Mouse (Mus musculus) midbrain, embryonic 12.5 days (tissue): Measurements from ENCODE around the gene Papss2. TPM values are rescaled to one million over a fixed set of nuclear protein-coding genes. Genes with fewer than 3 reads are reported as not detected.
"Not testable (repeated sequence)": the region's sequence is repeated elsewhere in the genome, so short reads cannot be mapped to it uniquely, and the experiment has no call there.

Experiments used
- ATAC-seq: fragments of 200-750 bp; cut with Nextera tagmentation; 2 replicates; pipeline ENCODE4 v1.8.0; 2017; ENCODE audit warnings: low read depth, moderate TSS enrichment, moderate library complexity; ENCODE audit not compliant: low FRiP score
- H3K27ac ChIP-seq: fragments of 300-500 bp; sonication (generic); replicated peaks from 2 replicates; pipeline ENCODE4 v1.5.1; 2016; ENCODE audit warnings: mild to moderate bottlenecking
- H3K27me3 ChIP-seq: fragments of 300-500 bp; sonication (generic); 2 replicates; pipeline ENCODE4 v1.6.1; 2016; ENCODE audit warnings: mild to moderate bottlenecking
- H3K36me3 ChIP-seq: fragments of 300-500 bp; sonication (generic); 2 replicates; pipeline ENCODE4 v1.6.1; 2016
- H3K4me1 ChIP-seq: fragments of 300-500 bp; sonication (generic); 2 replicates; pipeline ENCODE4 v1.6.1; 2016
- H3K4me2 ChIP-seq: fragments of 300-500 bp; sonication (generic); replicated peaks from 2 replicates; pipeline ENCODE4 v1.6.1; 2016; ENCODE audit warnings: mild to moderate bottlenecking, moderate library complexity
- H3K4me3 ChIP-seq: fragments of 300-500 bp; sonication (generic); 2 replicates; pipeline ENCODE4 v1.5.1; 2016; ENCODE audit warnings: mild to moderate bottlenecking
- H3K9ac ChIP-seq: fragments of 300-500 bp; sonication (generic); replicated peaks from 2 replicates; pipeline ENCODE4 v1.6.1; 2016; ENCODE audit warnings: mild to moderate bottlenecking, moderate library complexity
- H3K9me3 ChIP-seq: fragments of 300-500 bp; sonication (generic); 2 replicates; pipeline ENCODE4 v1.6.1; 2016; ENCODE audit warnings: mild to moderate bottlenecking
- WGBS: fragments of 180-500 bp; shearing (Covaris S2); methylation state at CpG from one replicate; pipeline ENCODE4 v1.1.7; 2016; 5-methylcytosine and 5-hydroxymethylcytosine counted together
- polyA plus RNA-seq: library from polyadenylated mRNA; unstranded; fragments of >200 nt; fragmentation: Nextera tagmentation; extraction: Ambion mirVana; gene quantifications from 2 replicates; pipeline ENCODE4 v1.2.1, GENCODE M21; 2016

The Papss2 gene
- polyA plus RNA-seq, 1 experiment from 2014 or later: 3.6 TPM

DNA sequence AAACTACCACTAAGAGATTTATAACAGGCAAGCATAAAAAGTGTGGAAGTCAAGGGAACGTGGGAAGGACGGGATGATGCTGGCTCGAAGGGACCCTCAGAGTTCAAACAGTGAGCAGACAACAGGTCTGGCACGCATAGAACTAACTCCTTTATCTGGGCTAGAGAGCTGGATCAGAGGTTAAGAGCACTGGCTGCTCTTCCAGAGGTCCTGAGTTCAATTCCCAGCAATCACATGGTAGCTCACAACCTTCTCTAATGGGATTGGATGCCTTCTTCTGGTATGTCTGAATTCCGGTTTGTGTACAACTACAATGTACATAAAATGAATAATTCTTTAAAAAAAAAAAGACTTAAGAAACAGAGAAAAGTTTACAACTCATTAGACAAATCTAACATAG is 87.5 kb downstream of the Papss2 start:
- WGBS: 92% methylated on average over 5 of the region's 5 CpGs
- Histone ChIP-seq H3K4me3 (no peak overlapping the region), H3K9me3 (no peaks in the 10 kb centered on the region), H3K4me2 (no peak overlapping the region), H3K4me1 (no peaks in the 10 kb centered on the region), H3K27ac (no peak overlapping the region), H3K36me3 (peaks cover 44% of the 10 kb centered on the region), H3K27me3 (no peaks in the 10 kb centered on the region), H3K9ac (no peak overlapping the region)
- no peak for ATAC-seq

DNA sequence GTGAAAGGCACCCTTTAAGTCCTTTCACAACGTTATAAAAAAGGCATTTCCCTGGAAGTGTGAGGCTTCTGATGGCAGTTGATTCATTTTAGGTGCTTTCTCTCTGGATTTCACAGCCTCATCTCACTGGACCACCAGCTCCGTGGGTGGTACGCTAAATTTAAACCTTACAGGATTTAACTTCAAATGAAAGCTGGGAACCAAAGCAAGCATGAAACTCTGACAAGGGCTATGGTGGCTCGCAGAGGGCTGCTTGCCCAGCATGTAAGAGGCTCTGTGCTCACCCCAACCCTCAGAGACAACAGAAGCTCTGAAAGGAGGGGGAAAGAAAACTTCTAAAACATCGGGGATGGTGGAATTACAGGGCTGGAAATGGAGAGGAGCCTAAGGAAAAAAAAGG is 92.1 kb downstream of the Papss2 start:
- Histone ChIP-seq H3K9ac (no peak overlapping the region), H3K27ac (no peak overlapping the region), H3K4me2 (no peak overlapping the region), H3K9me3 (no peaks in the 10 kb centered on the region), H3K4me3 (no peak overlapping the region), H3K4me1 (no peaks in the 10 kb centered on the region), H3K27me3 (no peaks in the 10 kb centered on the region), H3K36me3 (peaks cover 39% of the 10 kb centered on the region)
- 66% methylated on average over 5 of the region's 5 CpGs for WGBS
- no peak for ATAC-seq

DNA sequence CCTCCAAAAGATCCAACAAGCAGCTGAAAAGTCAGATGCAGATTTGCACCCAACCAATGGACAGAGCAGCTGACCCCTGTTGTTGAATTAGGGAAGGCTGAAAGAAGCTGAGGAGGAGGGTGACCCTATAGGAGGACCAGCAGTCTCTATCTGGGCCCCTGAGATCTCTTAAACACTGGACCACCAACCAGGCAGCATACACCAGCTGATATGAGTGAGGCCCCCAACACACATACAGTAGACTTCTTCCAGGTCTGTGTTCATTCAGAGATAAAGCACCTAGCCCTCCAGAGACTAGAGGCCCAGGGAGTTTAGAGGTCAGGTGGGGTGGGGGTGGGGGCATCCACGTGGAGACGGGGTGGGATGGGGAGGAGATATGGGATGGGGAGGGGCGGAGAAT is 92.6 kb downstream of the Papss2 start:
- peaks cover 40% of the 10 kb centered on the region for H3K36me3 ChIP-seq
- not testable (repeated sequence) for H3K9me3 ChIP-seq, H3K4me2 ChIP-seq, H3K9ac ChIP-seq, H3K27me3 ChIP-seq, H3K27ac ChIP-seq, H3K4me1 ChIP-seq, H3K4me3 ChIP-seq, ATAC-seq
- 93% methylated on average over 3 of the region's 3 CpGs for WGBS

DNA sequence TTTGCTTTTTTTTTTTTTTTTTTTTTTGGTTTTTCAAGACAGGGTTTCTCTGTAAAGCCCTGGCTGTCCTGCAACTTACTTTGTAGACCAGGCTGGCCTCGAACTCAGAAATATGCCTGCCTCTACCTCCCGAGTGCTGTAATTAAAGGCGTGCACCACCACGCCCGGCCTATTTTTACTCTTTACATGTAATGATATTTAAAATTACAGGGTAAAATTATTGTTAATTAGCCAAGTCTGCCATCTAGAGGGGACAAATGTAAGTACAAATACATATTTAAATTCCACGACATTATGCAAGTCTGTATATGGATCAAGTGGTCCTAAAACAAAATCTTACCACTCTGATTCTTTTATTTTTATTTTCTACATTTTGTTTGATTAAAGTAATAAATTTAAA is 94.1 kb downstream of the Papss2 start:
- Histone ChIP-seq H3K27me3 (no peaks in the 10 kb centered on the region), H3K9me3 (no peaks in the 10 kb centered on the region), H3K36me3 (peaks cover 51% of the 10 kb centered on the region), H3K9ac (no peak overlapping the region), H3K4me3 (no peak overlapping the region), H3K4me2 (no peak overlapping the region), H3K4me1 (no peaks in the 10 kb centered on the region), H3K27ac (no peak overlapping the region)
- WGBS: 89% methylated on average over 6 of the region's 6 CpGs
- ATAC-seq: no peak

DNA sequence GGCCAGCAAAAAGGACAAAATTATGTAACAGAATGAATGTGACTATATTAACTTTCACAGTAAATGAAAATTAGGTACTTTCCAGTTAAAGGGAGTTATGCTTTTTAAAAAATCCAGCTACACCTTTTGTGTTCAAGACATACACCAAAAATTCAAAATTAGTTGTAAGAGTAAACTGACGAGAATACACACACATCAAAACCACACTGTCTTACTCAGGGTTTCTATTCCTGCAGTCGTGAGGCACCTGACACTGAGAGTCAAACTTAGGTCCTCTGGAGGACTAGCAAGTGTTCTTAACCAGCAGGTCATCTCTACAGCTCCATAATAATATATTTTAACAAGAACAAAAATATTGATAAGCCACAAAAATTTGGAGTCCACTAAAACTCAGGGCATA is 101.1 kb downstream of the Papss2 start:
- peaks cover 84% of the 10 kb centered on the region for H3K36me3 ChIP-seq
- no peak overlapping the region for H3K9ac ChIP-seq
- ATAC-seq: no peak
- no peaks in the 10 kb centered on the region for H3K9me3 ChIP-seq
- H3K27ac ChIP-seq: no peak overlapping the region
- H3K4me2 ChIP-seq: no peak overlapping the region
- 94% methylated on average over 2 of the region's 2 CpGs for WGBS
- H3K4me1 ChIP-seq: no peaks in the 10 kb centered on the region
- H3K27me3 ChIP-seq: no peaks in the 10 kb centered on the region
- no peak overlapping the region for H3K4me3 ChIP-seq

DNA sequence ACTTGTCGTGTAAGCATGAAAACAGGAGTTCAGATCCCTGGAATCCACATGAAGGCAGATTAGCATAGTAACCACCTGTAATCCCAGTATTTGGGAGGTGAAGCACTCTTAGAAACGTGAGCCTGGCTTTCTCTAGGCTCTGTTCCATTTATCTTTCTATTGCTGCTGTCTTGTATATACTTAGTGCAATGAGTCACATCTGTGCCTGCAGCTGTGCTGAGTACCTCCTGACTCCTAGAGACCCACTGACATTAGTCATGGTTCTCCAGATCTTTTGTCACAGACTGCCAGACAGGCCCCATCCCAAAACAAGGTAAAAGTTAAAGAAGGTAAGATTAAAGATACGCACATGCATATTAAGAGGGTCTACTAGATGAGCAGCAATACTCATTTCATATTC is 106.6 kb downstream of the Papss2 start:
- no peak for ATAC-seq
- peaks cover 76% of the 10 kb centered on the region for H3K36me3 ChIP-seq

DNA sequence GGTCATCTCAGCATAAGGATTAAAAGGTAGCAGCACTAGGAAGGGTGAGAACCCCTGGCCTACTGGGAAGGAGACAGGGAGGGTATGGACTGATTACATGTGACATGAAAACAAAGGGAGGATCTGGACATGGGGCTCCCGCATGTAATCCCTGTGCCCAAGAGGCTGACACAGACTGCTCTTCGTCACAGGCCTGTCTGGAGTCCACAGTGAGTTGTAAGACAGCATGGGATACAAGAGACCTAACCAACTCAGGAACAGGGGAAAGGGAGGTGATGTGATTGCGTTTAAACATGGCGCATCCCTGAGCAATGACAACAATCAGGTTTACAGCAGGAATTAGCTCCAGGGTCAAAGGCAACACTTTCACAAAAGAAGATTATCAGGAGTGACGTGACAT is 113.4 kb downstream of the Papss2 start:
- H3K36me3 ChIP-seq: peaks cover 24% of the 10 kb centered on the region
- no peaks in the 10 kb centered on the region for H3K9me3 ChIP-seq
- no peak overlapping the region for H3K9ac ChIP-seq
- no peak overlapping the region for H3K27ac ChIP-seq
- no peak for ATAC-seq
- WGBS: 79% methylated on average over 5 of the region's 5 CpGs
- H3K27me3 ChIP-seq: no peaks in the 10 kb centered on the region
- H3K4me1 ChIP-seq: peaks cover 16% of the 10 kb centered on the region
- H3K4me3 ChIP-seq: no peak overlapping the region
- H3K4me2 ChIP-seq: no peak overlapping the region

More for the DNA sequence above, 106.6 kb downstream of the Papss2 start:
- WGBS: 88% methylated on average over 3 of the region's 3 CpGs
- Histone ChIP-seq H3K9me3 (no peaks in the 10 kb centered on the region), H3K9ac (no peak overlapping the region), H3K4me3 (no peak overlapping the region), H3K4me2 (no peak overlapping the region), H3K4me1 (no peaks in the 10 kb centered on the region), H3K27ac (no peak overlapping the region), H3K27me3 (no peaks in the 10 kb centered on the region)

DNA sequence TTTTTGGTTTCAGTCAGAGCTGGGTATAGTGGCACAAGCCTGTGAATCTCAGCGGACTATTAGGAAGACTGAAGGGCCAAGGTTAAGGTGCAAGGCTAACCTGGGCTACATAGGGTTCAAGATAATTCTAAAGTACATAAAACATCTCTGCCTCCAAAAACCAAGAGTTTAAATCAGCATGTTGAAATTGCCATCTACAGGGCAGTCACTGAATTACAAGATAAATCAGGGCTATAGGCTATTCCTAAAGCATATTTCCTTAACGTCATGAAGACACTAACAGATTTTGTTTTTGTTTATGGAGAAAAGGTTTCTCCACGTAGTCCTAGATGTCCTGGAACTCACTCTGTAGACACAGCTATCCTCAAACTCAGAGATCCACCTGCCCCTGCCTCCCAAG is 114.7 kb downstream of the Papss2 start:
- Histone ChIP-seq H3K4me1 (peaks cover 16% of the 10 kb centered on the region), H3K9ac (no peak overlapping the region), H3K36me3 (peaks cover 13% of the 10 kb centered on the region; the same call in 1 of the 2 replicates), H3K4me3 (no peak overlapping the region), H3K27me3 (no peaks in the 10 kb centered on the region), H3K27ac (no peak overlapping the region), H3K9me3 (no peaks in the 10 kb centered on the region), H3K4me2 (no peak overlapping the region)
- 71% methylated on average over 3 of the region's 3 CpGs for WGBS
- no peak for ATAC-seq

DNA sequence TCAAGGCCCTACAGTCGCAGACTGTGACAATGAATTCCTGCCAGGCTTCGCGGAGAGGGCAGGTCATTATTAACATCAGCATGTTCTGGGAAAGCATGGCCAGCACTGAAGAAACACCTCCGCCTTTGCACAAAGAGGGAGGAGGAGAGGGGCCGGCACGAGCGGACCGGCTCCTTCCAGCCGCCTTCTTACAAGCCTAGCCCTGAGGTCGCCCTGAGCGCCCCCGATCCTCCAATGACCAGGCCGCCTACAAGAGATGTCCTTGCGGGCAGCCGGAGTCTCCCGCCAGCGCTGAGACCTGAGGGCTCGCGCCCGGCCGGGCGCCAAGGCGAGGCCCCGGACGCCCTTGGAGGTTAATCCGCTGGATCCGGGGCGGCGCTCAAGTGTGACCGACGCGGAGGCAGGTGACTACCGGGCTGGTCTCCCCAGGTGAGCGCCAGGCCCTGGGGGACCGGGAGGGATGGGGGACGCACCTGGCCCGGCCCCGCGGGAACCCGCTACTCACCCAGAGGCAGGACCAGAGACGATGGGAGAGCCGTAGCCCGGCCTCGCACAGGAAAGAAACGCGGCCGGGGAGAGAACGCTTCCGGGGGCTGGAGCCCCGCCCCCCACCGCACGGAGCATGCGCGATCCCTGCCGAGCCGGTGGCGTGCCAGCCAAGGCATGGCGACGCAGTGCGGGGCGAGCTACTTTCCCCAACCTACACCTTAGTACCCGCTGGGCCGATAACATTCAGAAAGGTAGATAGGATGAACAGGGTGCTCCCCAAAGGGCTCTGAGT is 116.4 kb downstream of the Papss2 start:
- Histone ChIP-seq H3K4me2 (peak overlapping the region; percentile 83), H3K36me3 (no peaks in the 10 kb centered on the region), H3K9ac (peak overlapping the region; percentile 88), H3K27ac (peak overlapping the region; percentile 94), H3K4me1 (peaks cover 16% of the 10 kb centered on the region), H3K4me3 (peak overlapping the region; percentile 90), H3K27me3 (no peaks in the 10 kb centered on the region), H3K9me3 (no peaks in the 10 kb centered on the region)
- under 1% methylated on average over 63 of the region's 63 CpGs for WGBS
- peak; percentile 97 for ATAC-seq

DNA sequence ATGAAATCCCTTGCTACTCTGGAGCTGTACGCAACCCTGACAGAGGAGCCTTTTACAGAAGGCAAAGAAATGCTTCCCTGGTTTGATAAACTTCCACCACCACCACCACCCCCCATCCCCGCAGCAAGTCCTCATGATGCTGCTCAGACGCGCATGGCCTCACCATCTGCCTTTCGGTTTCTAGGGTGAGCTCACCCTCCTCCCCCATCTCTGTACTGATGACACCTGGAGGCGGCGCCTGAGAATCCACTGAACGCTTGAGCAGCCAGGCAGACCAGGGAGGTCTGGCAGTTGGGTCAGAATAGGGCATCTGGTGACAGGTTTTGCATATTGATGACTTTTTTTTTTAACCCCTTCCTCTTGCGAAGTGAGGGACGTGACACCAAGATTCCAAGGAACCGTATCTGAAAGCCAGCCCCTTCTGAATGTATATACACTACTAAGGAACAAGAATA is 117.0 kb downstream of the Papss2 start:
- Histone ChIP-seq H3K36me3 (no peaks in the 10 kb centered on the region), H3K4me3 (peak overlapping the region; percentile 90), H3K4me1 (peaks cover 16% of the 10 kb centered on the region), H3K27ac (peak overlapping the region; percentile 94), H3K27me3 (no peaks in the 10 kb centered on the region), H3K9ac (peak overlapping the region; percentile 88), H3K4me2 (peak overlapping the region; percentile 83), H3K9me3 (no peaks in the 10 kb centered on the region)
- peak; percentile 87 for ATAC-seq
- 0% methylated on average over 11 of the region's 11 CpGs for WGBS

DNA sequence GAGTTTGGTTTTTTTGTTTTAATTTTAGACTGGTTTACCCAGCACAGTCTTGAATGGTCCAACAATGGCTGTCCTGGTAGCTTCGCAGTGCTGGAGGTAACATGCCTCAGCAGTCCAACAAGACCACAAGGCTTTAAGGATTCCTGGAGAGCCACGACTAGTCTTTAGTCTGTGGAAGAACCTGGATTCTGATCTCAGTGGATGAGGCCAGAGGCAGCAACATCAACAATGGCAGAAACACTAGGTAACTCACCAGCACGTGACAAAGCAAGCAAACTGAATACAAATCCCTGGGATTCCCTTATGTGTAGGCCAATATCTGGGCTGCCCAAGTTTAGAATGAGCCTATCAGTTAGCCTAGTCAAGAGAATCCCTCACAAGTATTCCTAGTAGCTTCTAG is 117.9 kb downstream of the Papss2 start:
- Histone ChIP-seq H3K27ac (0 out of 2 replicates have a peak overlapping the region, but pooled peaks have one; percentile 94), H3K36me3 (no peaks in the 10 kb centered on the region), H3K4me2 (0 out of 2 replicates have a peak overlapping the region, but pooled peaks have one; percentile 83), H3K4me1 (peaks cover 16% of the 10 kb centered on the region), H3K9me3 (no peaks in the 10 kb centered on the region), H3K27me3 (no peaks in the 10 kb centered on the region), H3K4me3 (no peak overlapping the region), H3K9ac (no peak overlapping the region)
- WGBS: 64% methylated on average over 3 of the region's 3 CpGs
- no peak for ATAC-seq

DNA sequence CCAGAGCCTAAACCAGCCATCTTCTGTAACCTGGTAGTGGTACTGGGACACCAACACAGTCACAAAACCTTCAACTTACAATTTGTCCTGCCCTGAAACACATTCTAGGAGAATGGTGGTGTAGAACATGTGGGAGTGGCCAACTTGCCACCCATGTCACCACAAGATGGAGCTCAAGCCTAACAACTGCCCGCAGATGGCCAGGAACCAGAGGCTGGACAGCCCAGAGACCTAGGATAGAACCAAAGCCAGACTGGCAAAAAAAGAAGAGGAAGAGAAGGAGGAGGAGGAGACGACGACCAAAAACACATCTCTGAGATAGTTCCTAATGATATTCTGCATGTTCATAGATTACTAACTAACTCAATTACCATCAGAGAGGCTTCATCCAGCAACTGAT is 119.6 kb downstream of the Papss2 start:
- H3K4me1 ChIP-seq: peaks cover 16% of the 10 kb centered on the region
- no peaks in the 10 kb centered on the region for H3K9me3 ChIP-seq
- no peak overlapping the region for H3K9ac ChIP-seq
- no peaks in the 10 kb centered on the region for H3K36me3 ChIP-seq
- no peak overlapping the region for H3K27ac ChIP-seq
- ATAC-seq: peak; percentile 35
- no peaks in the 10 kb centered on the region for H3K27me3 ChIP-seq
- no peak overlapping the region for H3K4me3 ChIP-seq
- no peak overlapping the region for H3K4me2 ChIP-seq
- WGBS: 5% methylated on average over 3 of the region's 3 CpGs

DNA sequence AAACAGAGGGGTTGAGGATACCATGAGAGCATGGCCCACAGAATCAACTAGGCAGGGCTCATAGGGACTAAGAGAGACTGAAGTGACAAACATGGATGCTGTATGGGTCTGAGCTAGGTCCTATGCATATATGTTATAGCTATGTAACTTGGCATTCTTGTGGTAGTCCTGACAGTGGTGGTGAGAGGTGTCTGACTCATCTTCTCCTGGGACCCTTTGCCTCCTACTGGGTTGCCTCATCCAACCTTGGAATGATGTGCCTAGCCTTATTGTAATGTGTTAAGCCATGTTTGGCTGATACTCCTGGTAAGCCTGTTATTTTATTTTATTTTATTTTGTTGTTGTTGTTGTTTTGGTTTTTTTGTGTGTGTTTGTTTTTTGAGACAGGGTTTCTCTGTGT is 120.1 kb downstream of the Papss2 start:
- H3K36me3 ChIP-seq: no peaks in the 10 kb centered on the region
- H3K27me3 ChIP-seq: no peaks in the 10 kb centered on the region
- peaks cover 13% of the 10 kb centered on the region for H3K4me1 ChIP-seq
- no peak overlapping the region for H3K4me3 ChIP-seq
- H3K9ac ChIP-seq: no peak overlapping the region
- H3K27ac ChIP-seq: no peak overlapping the region
- no peak overlapping the region for H3K4me2 ChIP-seq
- ATAC-seq: no peak
- 0 out of 2 replicates have a peak, but pooled peaks cover 3% of the 10 kb centered on the region for H3K9me3 ChIP-seq
